Mouse (Mus musculus) MEL (cell line): ENCODE data around the gene 2510002D24Rik. TPM values are rescaled to one million over a fixed set of nuclear protein-coding genes. Genes with fewer than 3 reads are reported as not detected.
"Not testable (repeated sequence)": the region's sequence is repeated elsewhere in the genome, so short reads cannot be mapped to it uniquely, and the experiment has no call there.

Experiments
- DNase-seq: peaks from one replicate; pipeline ENCODE4 v3.0.0; 2011; ENCODE audit warnings: low read depth, low spot score
- H3K27ac ChIP-seq: 2 replicates; pipeline ENCODE4 v1.5.1; 2012; ENCODE audit warnings: low read depth, mild to moderate bottlenecking, control low read depth, low read length, moderate library complexity; ENCODE audit not compliant: control insufficient read depth
- H3K27me3 ChIP-seq, 2 experiments: fragments of 150-350 bp in 1 of 2; sonication (generic) in 1 of 2; 2 replicates each; pipeline ENCODE4 v1.6.1; 2012; ENCODE audit warnings: low read length in 2 of 2, mild to moderate bottlenecking in 2 of 2, improper control_type of control experiment in 1 of 2, moderate library complexity in 1 of 2; ENCODE audit not compliant: insufficient read depth in 2 of 2, control insufficient read depth in 1 of 2
- H3K36me3 ChIP-seq, 2 experiments: 2 replicates each; pipeline ENCODE4 v1.6.1; 2012 to 2014; ENCODE audit warnings: low read length in 2 of 2, improper control_type of control experiment in 1 of 2, inconsistent platforms in 1 of 2, mild to moderate bottlenecking in 1 of 2; ENCODE audit not compliant: insufficient read depth in 2 of 2, control insufficient read depth in 1 of 2
- H3K4me1 ChIP-seq, 2 experiments: fragments of 150-350 bp in 1 of 2; sonication (generic) in 1 of 2; 2 replicates each; pipeline ENCODE4 v1.6.1; 2012; ENCODE audit warnings: low read length in 2 of 2, improper control_type of control experiment in 1 of 2, mild to moderate bottlenecking in 1 of 2; ENCODE audit not compliant: insufficient read depth in 2 of 2, control insufficient read depth in 1 of 2
- H3K4me3 ChIP-seq, 2 experiments: fragments of 150-350 bp in 1 of 2; sonication (generic) in 1 of 2; 2 replicates each; pipeline ENCODE4 v1.5.1; 2012; ENCODE audit warnings: low read depth in 2 of 2, low read length in 2 of 2, mild to moderate bottlenecking in 2 of 2, moderate library complexity in 2 of 2, control low read depth in 1 of 2, improper control_type of control experiment in 1 of 2; ENCODE audit not compliant: control insufficient read depth in 1 of 2, insufficient read depth in 1 of 2
- H3K79me2 ChIP-seq: 2 replicates; pipeline ENCODE4 v1.6.1; 2012; ENCODE audit warnings: mild to moderate bottlenecking, low read length, moderate library complexity; ENCODE audit not compliant: control insufficient read depth, poor library complexity, insufficient read depth
- H3K9ac ChIP-seq: 2 replicates; pipeline ENCODE4 v1.6.1; 2012; ENCODE audit warnings: low read depth, mild to moderate bottlenecking, control low read depth, low read length, moderate library complexity; ENCODE audit not compliant: control insufficient read depth, poor library complexity, severe bottlenecking
- H3K9me3 ChIP-seq: fragments of 150-350 bp; sonication (generic); replicated peaks from 2 replicates; pipeline ENCODE4 v1.6.1; 2012; ENCODE audit warnings: mild to moderate bottlenecking, low read length, improper control_type of control experiment, moderate library complexity; ENCODE audit not compliant: insufficient read depth
- CHD2 ChIP-seq: IDR thresholded peaks from 2 replicates; pipeline ENCODE4 v1.6.1; 2011; ENCODE audit warnings: low read length, improper control_type of control experiment
- E2F4 ChIP-seq: IDR thresholded peaks from 2 replicates; pipeline ENCODE4 v1.6.1; 2011; ENCODE audit warnings: low read depth, low read length, improper control_type of control experiment, borderline replicate concordance
- ELF1 ChIP-seq: IDR thresholded peaks from 2 replicates; pipeline ENCODE4 v1.6.1; 2014; ENCODE audit warnings: low read depth, mild to moderate bottlenecking, inconsistent platforms, low read length, improper control_type of control experiment, moderate library complexity
- EP300 ChIP-seq, 2 experiments: IDR thresholded peaks; 2 replicates each; pipeline ENCODE4 v1.6.1; 2011; ENCODE audit warnings: improper control_type of control experiment in 2 of 2, low read length in 2 of 2, low read depth in 1 of 2, mild to moderate bottlenecking in 1 of 2
- GABPA ChIP-seq: IDR thresholded peaks from 2 replicates; pipeline ENCODE4 v1.6.1; 2012; ENCODE audit warnings: low read depth, mild to moderate bottlenecking, inconsistent platforms, low read length, improper control_type of control experiment, moderate library complexity
- JUND ChIP-seq: IDR thresholded peaks from 2 replicates; pipeline ENCODE4 v1.6.1; 2011; ENCODE audit warnings: low read depth, mild to moderate bottlenecking, improper control_type of control experiment, low read length
- MAFK ChIP-seq: IDR thresholded peaks from 2 replicates; pipeline ENCODE4 v1.6.1; 2011; ENCODE audit warnings: low read depth, mild to moderate bottlenecking, low read length, improper control_type of control experiment, borderline replicate concordance
- MXI1 ChIP-seq: IDR thresholded peaks from 2 replicates; pipeline ENCODE4 v1.6.1; 2011; ENCODE audit warnings: mild to moderate bottlenecking, low read depth, low read length, improper control_type of control experiment
- MYB ChIP-seq: IDR thresholded peaks from 2 replicates; pipeline ENCODE4 v1.6.1; 2011; ENCODE audit warnings: mild to moderate bottlenecking, low read depth, low read length, improper control_type of control experiment
- MYC ChIP-seq: IDR thresholded peaks from 2 replicates; pipeline ENCODE4 v1.6.1; 2011; ENCODE audit warnings: low read depth, mild to moderate bottlenecking, low read length, improper control_type of control experiment, moderate library complexity
- NELFE ChIP-seq: IDR thresholded peaks from 2 replicates; pipeline ENCODE4 v1.6.1; 2011; ENCODE audit warnings: low read depth, low read length, improper control_type of control experiment
- POLR2AphosphoS2 ChIP-seq: IDR thresholded peaks from 2 replicates; pipeline ENCODE4 v1.6.1; 2011; ENCODE audit warnings: low read length, improper control_type of control experiment
- POLR2AphosphoS5 ChIP-seq: IDR thresholded peaks from 2 replicates; pipeline ENCODE4 v1.6.1; 2012; ENCODE audit warnings: low read depth, borderline replicate concordance, mild to moderate bottlenecking, inconsistent platforms, low read length, moderate library complexity, mixed read lengths
- RAD21 ChIP-seq: IDR thresholded peaks from 2 replicates; pipeline ENCODE4 v1.6.1; 2011; ENCODE audit warnings: mild to moderate bottlenecking, low read depth, low read length, improper control_type of control experiment
- SMC3 ChIP-seq: IDR thresholded peaks from 2 replicates; pipeline ENCODE4 v1.6.1; 2011; ENCODE audit warnings: low read depth, low read length, improper control_type of control experiment
- TAL1 ChIP-seq: IDR thresholded peaks from 2 replicates; pipeline ENCODE4 v1.6.1; 2012; ENCODE audit warnings: mild to moderate bottlenecking, inconsistent platforms, low read length, moderate library complexity, mixed read lengths
- TBP ChIP-seq: IDR thresholded peaks from 2 replicates; pipeline ENCODE4 v1.8.0; 2011; ENCODE audit warnings: low read depth, low read length, improper control_type of control experiment
- UBTF ChIP-seq: IDR thresholded peaks from 2 replicates; pipeline ENCODE4 v1.6.1; 2012; ENCODE audit warnings: low read depth, mild to moderate bottlenecking, inconsistent platforms, low read length, improper control_type of control experiment, moderate library complexity, borderline replicate concordance; ENCODE audit not compliant: insufficient read depth
- ZMIZ1 ChIP-seq: IDR thresholded peaks from 2 replicates; pipeline ENCODE4 v1.6.1; 2012; ENCODE audit warnings: low read depth, mild to moderate bottlenecking, inconsistent platforms, low read length, improper control_type of control experiment, moderate library complexity
- polyA plus RNA-seq, 2 experiments: library from polyadenylated mRNA; stranded (reverse) in 1 of 2; unstranded in 1 of 2; fragments of >175 nt in 1 of 2; fragments of >200 nt in 1 of 2; gene quantifications; 2 replicates each; pipeline versions ENCODE4 v1.2.1 to v1.2.4; 2012; ENCODE audit warnings: low replicate concordance in 2 of 2, low read depth in 1 of 2; ENCODE audit not compliant: insufficient read length in 2 of 2, insufficient read depth in 1 of 2, missing spikeins in 1 of 2
- total RNA-seq: library from RNA; depleted of rRNA; stranded (reverse); fragments of 300-350 nt; gene quantifications from 2 replicates; pipeline ENCODE4 v1.2.3, GENCODE M21; 2012

2510002D24Rik gene
- total and polyA plus RNA-seq, 3 experiments: 25.3 to 33.0 TPM; not detected in 1

DNA sequence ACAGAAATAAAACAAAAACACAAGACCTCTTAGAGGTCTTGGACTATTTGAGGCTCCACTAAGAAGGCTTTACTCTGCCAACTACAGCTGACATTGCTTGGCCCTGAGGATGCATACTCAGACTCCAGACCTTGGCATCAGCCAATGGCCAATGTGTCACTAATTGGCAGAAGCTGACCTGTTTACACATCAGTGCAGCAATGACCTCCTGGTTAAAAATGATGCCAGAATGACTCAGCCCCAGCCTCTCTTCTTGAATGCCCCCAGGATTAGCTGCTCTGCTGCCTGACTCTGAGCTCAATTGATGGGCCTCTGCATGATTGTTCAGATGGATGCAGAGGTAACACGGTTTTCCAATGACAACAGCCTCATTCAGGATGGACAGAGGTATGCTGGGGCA, 23.8 kb downstream of the 2510002D24Rik start:
- DNase-seq: no peak
- H3K4me1 ChIP-seq: peaks cover 0 to 2% of the 10 kb centered on the region in 2 experiments; a peak in 1 of 4 replicates
- no peak overlapping the region for H3K9ac ChIP-seq
- H3K9me3 ChIP-seq: no peaks in the 10 kb centered on the region
- no peak overlapping the region for H3K4me3 ChIP-seq
- H3K36me3 ChIP-seq: no peaks in the 10 kb centered on the region
- TF ChIP-seq SMC3: no peak
- TF ChIP-seq NELFE: no peak
- no peak for TF ChIP-seq EP300 (IDR thresholded peaks at IDR 0.05; ENCODE audit: low read depth in 1 of 2, low read length in 2 of 2)
- no peak for TF ChIP-seq MYB
- no peak for TF ChIP-seq TBP
- TF ChIP-seq ZMIZ1: no peak
- TF ChIP-seq ELF1: no peak
- TF ChIP-seq RAD21: no peak
- no peak for TF ChIP-seq UBTF
- no peak for TF ChIP-seq E2F4
- no peak for TF ChIP-seq MAFK
- no peak for TF ChIP-seq MXI1
- no peak for TF ChIP-seq CHD2
- no peak for TF ChIP-seq TAL1
- no peak for TF ChIP-seq POLR2AphosphoS5
- no peak for TF ChIP-seq MYC
- no peak for TF ChIP-seq POLR2AphosphoS2
- no peak for TF ChIP-seq JUND
- no peak for TF ChIP-seq GABPA
- TF ChIP-seq, all 39 proteins: peak for 0
- Histone ChIP-seq H3K27ac (no peak overlapping the region), H3K79me2 (no peaks in the 10 kb centered on the region), H3K27me3 (no peaks in the 10 kb centered on the region)

DNA sequence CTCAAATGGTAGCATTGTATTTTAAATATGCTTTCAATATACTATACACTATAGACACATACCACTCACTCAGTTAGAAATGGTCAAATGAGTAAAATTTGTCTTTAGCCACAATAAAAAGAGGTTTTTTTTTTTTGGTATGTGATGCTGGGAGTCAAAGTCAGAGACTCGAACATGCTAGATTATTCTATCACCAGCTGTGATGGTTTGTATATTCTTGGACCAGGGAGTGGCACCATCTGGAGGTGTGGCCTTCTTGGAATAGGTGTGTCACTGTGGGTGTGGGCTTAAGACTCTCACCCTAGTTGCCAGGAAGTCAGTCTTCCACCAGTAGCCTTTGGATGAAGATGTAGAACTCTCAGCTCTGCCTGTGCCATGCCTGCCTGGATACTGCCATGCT, 34.1 kb downstream of the 2510002D24Rik start:
- not testable (repeated sequence) for H3K27ac ChIP-seq, H3K79me2 ChIP-seq

More for the DNA sequence above, 34.1 kb downstream of the 2510002D24Rik start:
- H3K27me3 ChIP-seq, H3K4me3 ChIP-seq, H3K9ac ChIP-seq, DNase-seq, H3K36me3 ChIP-seq, H3K4me1 ChIP-seq, H3K9me3 ChIP-seq: not testable (repeated sequence)
